Mouse (Mus musculus) megakaryocyte, embryonic 14.5 days (primary cell): ENCODE measurements around the gene Hoxb7. TPM values are rescaled to one million over a fixed set of nuclear protein-coding genes. Genes with fewer than 3 reads are reported as not detected.
A peak's percentile ranks its signal among the peaks of the same experiment; 100 is the strongest.

Source experiments
- H3K27me3 ChIP-seq: replicated peaks from 2 replicates; pipeline ENCODE3; 2012; ENCODE audit warnings: inconsistent platforms
- H3K36me3 ChIP-seq: replicated peaks from 2 replicates; pipeline ENCODE3; 2012; ENCODE audit warnings: low read length, inconsistent platforms, mixed read lengths
- H3K4me1 ChIP-seq: 2 replicates; pipeline ENCODE4 v1.6.1; 2012; ENCODE audit warnings: inconsistent platforms
- H3K4me3 ChIP-seq: replicated peaks from 2 replicates; pipeline ENCODE3; 2012; ENCODE audit warnings: moderate library complexity, mild to moderate bottlenecking, inconsistent platforms
- H3K9me3 ChIP-seq: 2 replicates; pipeline ENCODE4 v1.6.1; 2012; ENCODE audit warnings: inconsistent platforms
- FLI1 ChIP-seq: IDR thresholded peaks from 2 replicates; pipeline ENCODE4 v1.6.1; 2012; ENCODE audit warnings: low read length, inconsistent platforms, mixed read lengths
- GATA1 ChIP-seq: IDR thresholded peaks from 3 replicates; pipeline ENCODE4 v1.6.1; 2012; ENCODE audit warnings: mixed read lengths, low read length, inconsistent platforms, borderline replicate concordance
- polyA plus RNA-seq: library from polyadenylated mRNA; stranded (reverse); fragments of >175 nt; gene quantifications from 2 replicates; pipeline ENCODE4 v1.2.3, GENCODE M21; 2012; ENCODE audit warnings: low replicate concordance; ENCODE audit not compliant: insufficient read depth

The Hoxb7 gene
- polyA plus RNA-seq, 1 experiment, result not detected

GRCm38 (mm10) chr11:96316696-96317607 is 30.5 kb downstream of the Hoxb7 start:
- H3K4me3 ChIP-seq, result no peak overlapping the region
- TF ChIP-seq GATA1 (no peak), FLI1 (no peak)
- H3K27me3 ChIP-seq, result peaks cover 83% of the 10 kb centered on the region
- no peaks in the 10 kb centered on the region for H3K36me3 ChIP-seq
- peaks cover 43% of the 10 kb centered on the region for H3K4me1 ChIP-seq
- H3K9me3 ChIP-seq, result no peaks in the 10 kb centered on the region

GRCm38 (mm10) chr11:96317608-96318367 is 31.4 kb downstream of the Hoxb7 start, which contains the start of gene Hoxb4:
Hoxb4 (plus strand) TSS chr11:96318267.
- peak within 1 kb of the TSS; percentile 92 for H3K4me3 ChIP-seq
- H3K27me3 ChIP-seq, result peaks cover 79% of the 10 kb centered on the region
- H3K36me3 ChIP-seq, result no peaks in the 10 kb centered on the region
- H3K4me1 ChIP-seq, result peaks cover 38% of the 10 kb centered on the region
- no peaks in the 10 kb centered on the region for H3K9me3 ChIP-seq
- no peak for TF ChIP-seq FLI1
- TF ChIP-seq GATA1, result no peak

- Histone ChIP-seq H3K4me3 (peak overlapping the region; percentile 92), H3K36me3 (no peaks in the 10 kb centered on the region), H3K4me1 (peaks cover 38% of the 10 kb centered on the region), H3K27me3 (peaks cover 74% of the 10 kb centered on the region), H3K9me3 (no peaks in the 10 kb centered on the region)
- no peak for TF ChIP-seq GATA1
- no peak for TF ChIP-seq FLI1
Observed at GRCm38 (mm10) chr11:96318368-96319070, 32.1 kb downstream of the Hoxb7 start.

- Histone ChIP-seq H3K9me3 (no peaks in the 10 kb centered on the region), H3K4me1 (peaks cover 34% of the 10 kb centered on the region), H3K4me3 (peak overlapping the region; percentile 92), H3K36me3 (no peaks in the 10 kb centered on the region), H3K27me3 (peaks cover 71% of the 10 kb centered on the region)
- TF ChIP-seq GATA1 (no peak), FLI1 (no peak)
Observed at GRCm38 (mm10) chr11:96319071-96319902, 32.9 kb downstream of the Hoxb7 start.

- no peaks in the 10 kb centered on the region for H3K36me3 ChIP-seq
- TF ChIP-seq GATA1, result no peak
- no peak for TF ChIP-seq FLI1
- peaks cover 27% of the 10 kb centered on the region for H3K4me1 ChIP-seq
- peaks cover 69% of the 10 kb centered on the region for H3K27me3 ChIP-seq
- H3K9me3 ChIP-seq, result no peaks in the 10 kb centered on the region
- peak overlapping the region; percentile 92 for H3K4me3 ChIP-seq
Observed at GRCm38 (mm10) chr11:96319910-96320309, 33.5 kb downstream of the Hoxb7 start.

GRCm38 (mm10) chr11:96320688-96321087 is 34.3 kb downstream of the Hoxb7 start:
- TF ChIP-seq GATA1 (no peak), FLI1 (no peak)
- no peak overlapping the region for H3K4me3 ChIP-seq
- H3K9me3 ChIP-seq, result no peaks in the 10 kb centered on the region
- H3K4me1 ChIP-seq, result peaks cover 22% of the 10 kb centered on the region
- H3K36me3 ChIP-seq, result no peaks in the 10 kb centered on the region
- peaks cover 66% of the 10 kb centered on the region for H3K27me3 ChIP-seq

GRCm38 (mm10) chr11:96321846-96322245 is 35.4 kb downstream of the Hoxb7 start:
- TF ChIP-seq FLI1 (no peak), GATA1 (no peak)
- Histone ChIP-seq H3K27me3 (peaks cover 63% of the 10 kb centered on the region), H3K36me3 (no peaks in the 10 kb centered on the region)

GRCm38 (mm10) chr11:96322738-96323137 is 36.3 kb downstream of the Hoxb7 start:
- no peak for TF ChIP-seq GATA1
- TF ChIP-seq FLI1, result no peak
- peaks cover 21% of the 10 kb centered on the region for H3K4me1 ChIP-seq
- peaks cover 63% of the 10 kb centered on the region for H3K27me3 ChIP-seq
- no peaks in the 10 kb centered on the region for H3K36me3 ChIP-seq
- no peaks in the 10 kb centered on the region for H3K9me3 ChIP-seq
- no peak overlapping the region for H3K4me3 ChIP-seq

More at GRCm38 (mm10) chr11:96321846-96322245, 35.4 kb downstream of the Hoxb7 start:
- Histone ChIP-seq H3K4me3 (no peak overlapping the region), H3K4me1 (peaks cover 22% of the 10 kb centered on the region), H3K9me3 (no peaks in the 10 kb centered on the region)
